Mouse (Mus musculus) layer of hippocampus, adult 18-20 months (tissue): Measurements from ENCODE around the gene Sipa1l3. TPM values are rescaled to one million over a fixed set of nuclear protein-coding genes. Genes with fewer than 3 reads are reported as not detected.

Experiments
- total RNA-seq, 2 experiments: library from RNA; stranded (reverse); gene quantifications; 2 replicates each; pipeline ENCODE4 v1.2.3; 2021

The Sipa1l3 gene
- total RNA-seq, 2 experiments from 2014 or later, result 219 to 232 TPM

Other genes with a start within 250 kb of the Sipa1l3 start
- 10 to 100 TPM; 21.9 to 26.1 TPM for gene Spint2, start 236.7 kb downstream of the Sipa1l3 start, total RNA-seq
- 10 to 100 TPM; 28.1 to 31.3 TPM for gene Ppp1r14a, start 229.3 kb downstream of the Sipa1l3 start, total RNA-seq
- 100 to 1,000 TPM; 105 to 112 TPM for gene Dpf1, start 214.7 kb downstream of the Sipa1l3 start, total RNA-seq
- gene Catsperg2, start 208.4 kb upstream of the Sipa1l3 start, total RNA-seq, result under 1 TPM in 1 of 2 experiments, not detected in 1; 0.15 TPM
- gene Zfp84, start 249.9 kb upstream of the Sipa1l3 start, total RNA-seq, result 10 to 100 TPM; 20.4 TPM